Mouse (Mus musculus) stomach, postnatal 0 days (tissue): ENCODE measurements at regions not wholly inside any gene's neighbourhood (a gene's known extent, or its start where the extent isn't known, plus 50 kb on each side); places are given as distances from the start of the nearest gene placed in this dataset.

Source experiments
- ATAC-seq: fragments of 200-750 bp; cut with Nextera tagmentation; 2 replicates; pipeline ENCODE4 v1.8.0; 2017; ENCODE audit not compliant: low FRiP score, low TSS enrichment
- DNase-seq: peaks from one replicate; pipeline ENCODE4 v3.0.0-alpha.2; 2016; ENCODE audit warnings: low spot score
- H3K27ac ChIP-seq: fragments of 300-500 bp; sonication (generic); replicated peaks from 2 replicates; pipeline ENCODE4 v1.5.1; 2014; ENCODE audit warnings: mild to moderate bottlenecking, control low read depth
- H3K27me3 ChIP-seq: fragments of 300-500 bp; sonication (generic); 2 replicates; pipeline ENCODE4 v1.6.1; 2014; ENCODE audit warnings: low read length; ENCODE audit not compliant: control insufficient read depth, insufficient read depth
- H3K36me3 ChIP-seq: fragments of 300-500 bp; sonication (generic); 2 replicates; pipeline ENCODE4 v1.6.1; 2014; ENCODE audit warnings: low read length, mixed read lengths; ENCODE audit not compliant: control insufficient read depth, insufficient read depth
- H3K4me1 ChIP-seq: fragments of 300-500 bp; sonication (generic); replicated peaks from 2 replicates; pipeline ENCODE4 v1.6.1; 2014; ENCODE audit warnings: antibody characterized with exemption; ENCODE audit not compliant: control insufficient read depth, insufficient read depth
- H3K4me2 ChIP-seq: fragments of 300-500 bp; sonication (generic); replicated peaks from 2 replicates; pipeline ENCODE4 v1.6.1; 2014; ENCODE audit warnings: low read depth, mild to moderate bottlenecking, control low read depth, moderate library complexity
- H3K4me3 ChIP-seq: fragments of 300-500 bp; sonication (generic); 2 replicates; pipeline ENCODE4 v1.5.1; 2014; ENCODE audit warnings: low read depth, low read length, control low read depth
- H3K9ac ChIP-seq: fragments of 300-500 bp; sonication (generic); 2 replicates; pipeline ENCODE4 v1.6.1; 2014; ENCODE audit warnings: mild to moderate bottlenecking, low read length, control low read depth, mixed read lengths
- H3K9me3 ChIP-seq: fragments of 300-500 bp; sonication (generic); 2 replicates; pipeline ENCODE4 v1.6.1; 2016; ENCODE audit warnings: low read length; ENCODE audit not compliant: control insufficient read depth
- CTCF ChIP-seq: IDR thresholded peaks from 2 replicates; pipeline ENCODE4 v1.5.1; 2016; ENCODE audit warnings: antibody characterized with exemption, low read depth, mild to moderate bottlenecking, moderate library complexity
- EP300 ChIP-seq: optimal IDR thresholded peaks from 2 replicates; pipeline ENCODE3; 2016; ENCODE audit warnings: antibody characterized with exemption
- WGBS: fragments of 180-500 bp; shearing (Covaris S2); extraction: QIAGEN DNeasy Blood & Tissue Kit; methylation state at CpG from one replicate; pipeline ENCODE4 v1.1.7; 2014; 5-methylcytosine and 5-hydroxymethylcytosine counted together

GRCm38 (mm10) chr17:47255209-47255608 lies 113.5 kb upstream of the Mrps10 start:
- 63% methylated on average over 8 of the region's 8 CpGs for WGBS
- Histone ChIP-seq H3K4me3 (no peak overlapping the region), H3K9ac (no peak overlapping the region), H3K36me3 (peaks cover 2% of the 10 kb centered on the region; the same call in 1 of the 2 replicates), H3K4me2 (no peak overlapping the region), H3K27ac (no peak overlapping the region), H3K4me1 (no peaks in the 10 kb centered on the region), H3K27me3 (no peaks in the 10 kb centered on the region), H3K9me3 (no peaks in the 10 kb centered on the region)
- ATAC-seq (no peak), DNase-seq (no peak)
- TF ChIP-seq EP300 = no peak
- no peak for TF ChIP-seq CTCF

GRCm38 (mm10) chr17:47254026-47254425 lies 114.7 kb upstream of the Mrps10 start:
- no peak for DNase-seq
- WGBS = 83% methylated on average over 11 of the region's 11 CpGs
- no peaks in the 10 kb centered on the region for H3K9me3 ChIP-seq
- no peak for ATAC-seq
- H3K4me2 ChIP-seq = no peak overlapping the region
- H3K36me3 ChIP-seq = peaks cover 2% of the 10 kb centered on the region; the same call in 1 of the 2 replicates
- no peak overlapping the region for H3K4me3 ChIP-seq
- TF ChIP-seq CTCF = no peak
- TF ChIP-seq EP300 = no peak
- H3K27ac ChIP-seq = no peak overlapping the region
- H3K27me3 ChIP-seq = no peaks in the 10 kb centered on the region
- H3K4me1 ChIP-seq = no peaks in the 10 kb centered on the region
- no peak overlapping the region for H3K9ac ChIP-seq

DNA sequence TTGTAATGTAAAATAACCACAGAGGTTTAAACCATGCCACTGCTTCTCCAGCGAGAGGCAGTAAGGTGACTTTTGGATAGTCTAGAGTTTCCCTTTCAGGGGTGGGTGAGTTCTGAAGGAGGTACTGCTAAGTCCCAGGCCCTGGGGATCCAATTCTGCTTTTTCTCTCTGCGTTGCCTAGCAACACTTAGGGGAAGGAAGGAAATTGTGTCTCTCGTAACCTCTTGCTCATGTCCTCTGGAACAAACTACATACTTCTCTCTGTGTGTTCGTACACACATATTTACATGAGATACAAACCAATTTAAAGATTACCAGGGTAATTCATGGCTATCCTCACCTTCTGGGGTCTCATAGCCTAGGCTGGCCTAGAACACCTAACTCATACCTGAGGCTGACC lies 118.7 kb upstream of the Mrps10 start:
- no peaks in the 10 kb centered on the region for H3K4me1 ChIP-seq
- no peaks in the 10 kb centered on the region for H3K27me3 ChIP-seq
- ATAC-seq (no peak), DNase-seq (no peak)
- WGBS = 78% methylated on average over 4 of the region's 4 CpGs
- no peaks in the 10 kb centered on the region for H3K9me3 ChIP-seq
- TF ChIP-seq CTCF (no peak), EP300 (no peak)
- no peak overlapping the region for H3K9ac ChIP-seq
- H3K27ac ChIP-seq = no peak overlapping the region
- H3K4me2 ChIP-seq = no peak overlapping the region
- H3K4me3 ChIP-seq = no peak overlapping the region
- no peaks in the 10 kb centered on the region for H3K36me3 ChIP-seq

DNA sequence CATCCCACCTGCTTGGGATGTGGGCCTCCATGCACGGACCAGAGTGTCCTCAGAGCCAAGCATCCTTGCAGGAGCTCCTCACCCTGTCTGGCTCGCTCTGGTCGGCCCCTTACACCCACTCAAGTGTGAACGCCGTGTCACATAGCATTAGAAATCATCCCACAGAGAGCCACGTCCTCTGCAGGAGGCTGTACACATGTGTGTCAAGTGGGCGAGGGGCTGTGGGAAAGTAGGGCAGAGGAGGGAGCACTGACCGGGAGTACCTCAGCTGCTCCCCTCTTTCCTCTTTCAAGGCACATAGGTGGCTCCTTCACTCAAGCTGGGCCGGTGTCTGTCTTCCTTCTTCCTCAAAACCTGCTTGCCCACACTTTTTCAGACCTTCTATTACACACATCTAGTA lies 119.5 kb upstream of the Mrps10 start:
- no peak overlapping the region for H3K27ac ChIP-seq
- DNase-seq (no peak), ATAC-seq (no peak)
- no peaks in the 10 kb centered on the region for H3K36me3 ChIP-seq
- no peak overlapping the region for H3K9ac ChIP-seq
- no peaks in the 10 kb centered on the region for H3K9me3 ChIP-seq
- 89% methylated on average over 9 of the region's 9 CpGs for WGBS
- no peaks in the 10 kb centered on the region for H3K4me1 ChIP-seq
- no peak for TF ChIP-seq EP300
- TF ChIP-seq CTCF = no peak
- H3K27me3 ChIP-seq = no peaks in the 10 kb centered on the region
- H3K4me3 ChIP-seq = no peak overlapping the region
- H3K4me2 ChIP-seq = no peak overlapping the region

DNA sequence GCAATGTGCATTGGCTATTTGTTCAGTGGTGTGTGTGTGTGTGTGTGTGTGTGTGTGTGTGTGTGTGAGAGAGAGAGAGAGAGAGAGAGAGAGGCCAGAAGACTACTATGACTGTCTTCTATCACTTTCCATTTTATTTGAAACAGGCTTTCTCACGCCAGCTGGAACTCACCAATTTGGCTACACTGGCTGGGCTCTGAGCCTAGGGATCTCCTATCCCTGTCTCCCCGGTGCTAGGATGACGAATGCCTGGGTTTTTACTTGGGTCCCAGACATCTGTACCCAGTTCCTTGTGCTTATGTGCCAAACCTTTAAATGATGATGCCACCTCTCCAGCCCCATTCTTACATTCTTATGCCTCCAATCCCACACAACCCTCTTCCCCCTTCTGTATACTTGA lies 120.6 kb upstream of the Mrps10 start:
- no peak overlapping the region for H3K27ac ChIP-seq
- ATAC-seq = no peak
- H3K4me1 ChIP-seq = no peaks in the 10 kb centered on the region
- no peak for TF ChIP-seq EP300
- no peak for TF ChIP-seq CTCF
- no peak overlapping the region for H3K4me3 ChIP-seq
- no peaks in the 10 kb centered on the region for H3K27me3 ChIP-seq
- no peak for DNase-seq
- WGBS = 53% methylated on average over 3 of the region's 3 CpGs
- no peaks in the 10 kb centered on the region for H3K36me3 ChIP-seq
- no peak overlapping the region for H3K9ac ChIP-seq
- no peaks in the 10 kb centered on the region for H3K9me3 ChIP-seq
- no peak overlapping the region for H3K4me2 ChIP-seq

- ATAC-seq = no peak
- no peaks in the 10 kb centered on the region for H3K27me3 ChIP-seq
- no peak overlapping the region for H3K4me2 ChIP-seq
- TF ChIP-seq CTCF (no peak), EP300 (no peak)
- no peak overlapping the region for H3K9ac ChIP-seq
- DNase-seq = no peak
- no peaks in the 10 kb centered on the region for H3K36me3 ChIP-seq
- WGBS = 65% methylated on average over 5 of the region's 5 CpGs
- no peaks in the 10 kb centered on the region for H3K4me1 ChIP-seq
- H3K9me3 ChIP-seq = no peaks in the 10 kb centered on the region
- H3K4me3 ChIP-seq = no peak overlapping the region
- no peak overlapping the region for H3K27ac ChIP-seq
Observed at GRCm38 (mm10) chr17:47247516-47247915, 121.2 kb upstream of the Mrps10 start.
